Mouse (Mus musculus) mesoderm, embryonic 11.5 days (tissue): ENCODE measurements around the gene Hist1h4b.

Source experiments
- DNase-seq: peaks from one replicate; pipeline ENCODE4 v3.0.0-alpha.2; 2012; ENCODE audit warnings: low read depth, low spot score

The Hist1h4b gene

DNA sequence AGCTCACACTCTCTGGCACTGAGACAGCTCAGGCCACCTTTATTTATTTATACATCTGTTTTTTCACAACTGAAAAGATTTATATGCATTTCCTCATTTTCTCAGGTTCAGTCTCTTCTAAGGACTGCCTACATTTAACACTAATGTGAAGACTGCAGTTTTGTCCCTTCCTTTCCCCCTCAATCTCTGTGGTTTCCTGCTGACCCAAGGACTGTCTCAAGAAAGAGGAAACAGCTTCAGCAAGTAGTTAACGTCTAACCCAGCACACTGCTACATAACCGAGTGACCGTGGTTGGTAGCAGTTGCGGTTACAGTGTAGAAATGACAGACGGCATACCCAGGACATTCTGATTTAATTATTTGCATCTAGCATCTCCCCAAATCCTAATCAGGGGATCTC, 42.6 kb downstream of the Hist1h4b start:
- no peak for DNase-seq

- no peak for DNase-seq
These were observed 47.7 kb downstream of the Hist1h4b start for GRCm38 (mm10) chr13:23804532-23804931.

- DNase-seq, result no peak
These were observed 49.7 kb downstream of the Hist1h4b start, which contains the start of gene Slc17a2 for GRCm38 (mm10) chr13:23806422-23807052. Gene Slc17a2 (plus strand): TSS chr13:23806993.
